ENCODE assay signal across 8 mouse cellular contexts in the genomic region with DNA sequence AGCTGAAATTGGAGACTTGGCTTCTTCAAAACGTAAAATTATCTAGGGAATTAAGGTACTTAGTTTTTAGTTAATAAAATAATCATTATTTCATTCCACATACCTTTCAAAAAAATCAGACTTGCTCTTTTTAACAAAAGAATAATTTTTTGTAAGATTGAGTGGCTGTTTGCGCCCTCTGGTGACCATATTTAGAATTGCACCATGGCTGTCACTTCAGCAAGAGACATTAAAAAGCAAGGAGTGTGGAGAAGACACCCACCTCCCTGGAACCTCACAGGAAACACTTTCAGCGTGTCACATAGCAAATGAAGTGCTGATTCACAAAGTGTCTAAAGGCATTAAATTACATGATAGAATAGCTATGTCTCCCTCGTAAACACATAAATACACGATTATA. TPM values are rescaled to one million over a fixed set of nuclear protein-coding genes. Genes with fewer than 3 reads are reported as not detected.
A peak's percentile ranks its signal among the peaks of the same experiment; 100 is the strongest.
DNase-seq lines count a peak whose midpoint lies in the region; ATAC-seq lines count a peak whose summit lies in the region.

No protein-coding gene starts in this region.

- peak; percentile 3 for DNase-seq in heart, adult 8-10 months (ENCODE audit: low spot score)
- DNase-seq in heart, adult 11 months = no peak
- peak; percentile 4 for DNase-seq in urinary bladder, postnatal 14 days (ENCODE audit: low spot score)
- DNase-seq in urinary bladder, adult 18-20 months (ENCODE audit: low spot score in 2 of 2) = no peak
- peak; percentile 39 for DNase-seq in cerebellum, adult 9-10 months
- DNase-seq in kidney, postnatal 14 days = peak; percentile 13
- DNase-seq in thymus, postnatal 36 days = peak; percentile 21 to 30

- peak; percentile 74 for ATAC-seq in megakaryocyte progenitor cell, adult 5-6 weeks (replicated peaks; ENCODE audit: poor library complexity)

RNA-seq across cellular contexts. Expression of a gene that starts 34.2 kb away (rescaled TPM):
- not detected for total RNA-seq in heart, adult 8-10 months (2022)
- total RNA-seq in megakaryocyte progenitor cell, adult 5-6 weeks (2015) = 1.7 and 2.2 TPM in 2 replicates
- total RNA-seq in megakaryocyte progenitor cell, adult 5-6 weeks (2017) = 0.54 and 0.98 TPM in 2 replicates

Comparison
In these comparisons a context has a peak if more than half of its experiments do, and no peak if none do; other contexts are left out.
1. DNase-seq: peak in heart, adult 8-10 months (single experiment), urinary bladder, postnatal 14 days (single experiment), cerebellum, adult 9-10 months (single experiment), kidney, postnatal 14 days (single experiment) and thymus, postnatal 36 days (2 of 2); none in heart, adult 11 months (single experiment) and urinary bladder, adult 18-20 months (0 of 2).